Mouse (Mus musculus) cerebellum, adult 9-11 months (tissue): ENCODE data around the gene Sestd1.

Source experiments
- DNase-seq: peaks from one replicate; pipeline ENCODE4 v3.0.0; 2022

Sestd1 gene

GRCm38 (mm10) chr2:77270136-77270535, 10.3 kb downstream of the Sestd1 start:
- no peak for DNase-seq

- no peak for DNase-seq
Measured at GRCm38 (mm10) chr2:77268612-77269239, 11.7 kb downstream of the Sestd1 start.

- DNase-seq: peak; percentile 51
Measured at GRCm38 (mm10) chr2:77266931-77267330, 13.5 kb downstream of the Sestd1 start.

GRCm38 (mm10) chr2:77266011-77266410, 14.4 kb downstream of the Sestd1 start:
- DNase-seq: peak; percentile 70

GRCm38 (mm10) chr2:77265301-77265700, 15.1 kb downstream of the Sestd1 start:
- no peak for DNase-seq

GRCm38 (mm10) chr2:77264550-77264949, 15.8 kb downstream of the Sestd1 start:
- no peak for DNase-seq

- DNase-seq: peak; percentile 83
Measured at GRCm38 (mm10) chr2:77263477-77264435, 16.6 kb downstream of the Sestd1 start.

GRCm38 (mm10) chr2:77260134-77260533, 20.3 kb downstream of the Sestd1 start:
- no peak for DNase-seq

GRCm38 (mm10) chr2:77253227-77253626, 27.2 kb downstream of the Sestd1 start:
- DNase-seq: no peak

- DNase-seq: no peak
Measured at GRCm38 (mm10) chr2:77251736-77252135, 28.7 kb downstream of the Sestd1 start.

GRCm38 (mm10) chr2:77249771-77250681, 30.4 kb downstream of the Sestd1 start:
- DNase-seq: peak; percentile 74

- DNase-seq: no peak
Measured at GRCm38 (mm10) chr2:77248416-77248815, 32.0 kb downstream of the Sestd1 start.

GRCm38 (mm10) chr2:77247200-77247830, 33.1 kb downstream of the Sestd1 start:
- no peak for DNase-seq

GRCm38 (mm10) chr2:77245806-77246205, 34.6 kb downstream of the Sestd1 start:
- no peak for DNase-seq

GRCm38 (mm10) chr2:77242248-77242647, 38.1 kb downstream of the Sestd1 start:
- DNase-seq: no peak

GRCm38 (mm10) chr2:77238607-77239006, 41.8 kb downstream of the Sestd1 start:
- DNase-seq: no peak

- DNase-seq: no peak
Measured at GRCm38 (mm10) chr2:77238046-77238445, 42.3 kb downstream of the Sestd1 start.

- DNase-seq: no peak
Measured at GRCm38 (mm10) chr2:77236860-77237259, 43.5 kb downstream of the Sestd1 start.

GRCm38 (mm10) chr2:77235896-77236295, 44.5 kb downstream of the Sestd1 start:
- DNase-seq: no peak

GRCm38 (mm10) chr2:77232604-77233003, 47.8 kb downstream of the Sestd1 start:
- no peak for DNase-seq

GRCm38 (mm10) chr2:77220960-77221359, 59.4 kb downstream of the Sestd1 start:
- no peak for DNase-seq

- DNase-seq: no peak
Measured at GRCm38 (mm10) chr2:77212885-77213284, 67.5 kb downstream of the Sestd1 start.
